8 mouse cellular contexts compared by ENCODE assay signal in the genomic region with DNA sequence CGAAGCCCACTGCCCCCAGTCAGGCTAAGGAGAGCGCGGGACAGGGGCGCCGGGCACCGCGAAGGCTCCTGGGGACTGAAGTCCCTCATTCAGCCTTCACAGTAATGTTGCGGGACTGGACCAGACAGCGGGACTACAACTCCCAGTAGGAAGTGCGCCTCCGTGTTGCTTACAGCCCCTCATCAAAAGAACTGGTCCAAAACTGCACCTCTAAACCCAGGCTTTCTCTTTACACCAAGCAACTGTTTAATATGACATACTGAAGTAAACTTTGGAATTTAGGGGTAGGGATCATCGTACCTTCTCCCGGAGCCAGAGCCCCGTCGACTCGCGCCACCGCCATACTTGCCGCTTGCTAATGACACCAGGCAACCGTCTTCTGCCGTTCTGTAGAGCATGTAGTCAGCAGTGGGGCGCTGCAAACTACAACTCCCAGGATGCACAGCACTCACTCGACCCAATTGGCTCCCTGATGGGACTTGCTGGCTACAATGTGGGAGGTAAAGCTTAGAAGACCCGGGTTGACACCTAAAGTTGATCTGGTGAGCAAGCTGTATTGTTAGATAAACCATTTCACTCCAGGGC. TPM values are rescaled to one million over a fixed set of nuclear protein-coding genes. Genes with fewer than 3 reads are reported as not detected.
A peak's percentile ranks its signal among the peaks of the same experiment; 100 is the strongest.
DNase-seq lines count a peak whose midpoint lies in the region; ATAC-seq and TF ChIP-seq lines count a peak whose summit lies in the region.

A gene (minus strand): TSS at position 403 of the 585 bp plus-strand sequence.

- peak; percentile 28; the same call in 1 of the 2 replicates for TF ChIP-seq CTCF in liver, embryonic 14.5 days (IDR thresholded peaks at IDR 0.05; ENCODE audit: low read depth)
- no peak; the same call in 1 of the 2 replicates for TF ChIP-seq CTCF in stomach, postnatal 0 days (IDR thresholded peaks at IDR 0.05; ENCODE audit: low read depth)

- under 1% methylated on average over 24 of the region's 24 CpGs for WGBS in heart, embryonic 15.5 days
- WGBS in liver, embryonic 14.5 days (ENCODE audit: insufficient replicate concordance), result under 1% methylated on average over 24 of the region's 24 CpGs
- under 1% methylated on average over 24 of the region's 24 CpGs for WGBS in neural tube, embryonic 11.5 days
- under 1% methylated on average over 24 of the region's 24 CpGs for WGBS in stomach, postnatal 0 days

- H3K9ac ChIP-seq in heart, embryonic 15.5 days, result peak within 1 kb of the TSS; percentile 63
- peak within 1 kb of the TSS; percentile 81 for H3K9ac ChIP-seq in liver, embryonic 14.5 days (replicated peaks)
- peak within 1 kb of the TSS; percentile 82 for H3K9ac ChIP-seq in neural tube, embryonic 11.5 days (ENCODE audit: low read length)
- peak within 1 kb of the TSS; percentile 56 for H3K9ac ChIP-seq in stomach, postnatal 0 days (ENCODE audit: low read length)

- TF ChIP-seq EP300 in liver, embryonic 14.5 days (IDR thresholded peaks at IDR 0.05; ENCODE audit: low read depth), result no peak
- no peak for TF ChIP-seq EP300 in stomach, postnatal 0 days (optimal IDR thresholded peaks at IDR 0.05)

- peak within 1 kb of the TSS; percentile 77 for H3K4me2 ChIP-seq in heart, embryonic 15.5 days
- peak within 1 kb of the TSS; percentile 76 for H3K4me2 ChIP-seq in liver, embryonic 14.5 days (ENCODE audit: low read depth)
- peak within 1 kb of the TSS; percentile 76 for H3K4me2 ChIP-seq in neural tube, embryonic 11.5 days (ENCODE audit: low read depth)
- peak within 1 kb of the TSS; percentile 93 for H3K4me2 ChIP-seq in stomach, postnatal 0 days (replicated peaks; ENCODE audit: low read depth)

- no peaks in the 10 kb centered on the region for H3K27me3 ChIP-seq in heart, embryonic 15.5 days
- no peaks in the 10 kb centered on the region for H3K27me3 ChIP-seq in liver, embryonic 14.5 days (ENCODE audit: control insufficient read depth, insufficient read depth, low read length)
- no peaks in the 10 kb centered on the region for H3K27me3 ChIP-seq in neural tube, embryonic 11.5 days (ENCODE audit: control insufficient read depth, insufficient read depth, low read length)
- no peaks in the 10 kb centered on the region for H3K27me3 ChIP-seq in stomach, postnatal 0 days (ENCODE audit: control insufficient read depth, insufficient read depth, low read length)

- peak within 1 kb of the TSS; percentile 68 for H3K27ac ChIP-seq in heart, embryonic 15.5 days
- peak within 1 kb of the TSS; percentile 33 for H3K27ac ChIP-seq in liver, embryonic 14.5 days
- H3K27ac ChIP-seq in neural tube, embryonic 11.5 days (ENCODE audit: low read depth, low read length), result peak within 1 kb of the TSS; percentile 76
- peak within 1 kb of the TSS; percentile 49; the same call in 1 of the 2 replicates for H3K27ac ChIP-seq in stomach, postnatal 0 days (replicated peaks)

- peak; percentile 86 for DNase-seq in c-Kit-negative CD71-positive TER-119-positive erythroid progenitor cells, embryonic 14.5 days (ENCODE audit: low read depth, low spot score)
- peak; percentile 88 for DNase-seq in fibroblast of lung, adult 2 months (ENCODE audit: low read depth)
- DNase-seq in kidney, postnatal 25 days, result peak; percentile 90 to 96
- peak; percentile 87 to 89 (median 87) for DNase-seq in liver, embryonic 14.5 days (ENCODE audit: low read depth in 3 of 3, low spot score in 3 of 3)
- peak; percentile 90 for DNase-seq in neural tube, embryonic 11.5 days (ENCODE audit: low spot score)
- DNase-seq in stomach, postnatal 0 days (ENCODE audit: low spot score), result peak; percentile 88

- no peaks in the 10 kb centered on the region for H3K9me3 ChIP-seq in heart, embryonic 15.5 days (replicated peaks)
- H3K9me3 ChIP-seq in liver, embryonic 14.5 days (ENCODE audit: control insufficient read depth, low read length), result no peaks in the 10 kb centered on the region
- H3K9me3 ChIP-seq in neural tube, embryonic 11.5 days (ENCODE audit: control insufficient read depth, low read length), result no peaks in the 10 kb centered on the region
- H3K9me3 ChIP-seq in stomach, postnatal 0 days (ENCODE audit: control insufficient read depth, low read length), result no peaks in the 10 kb centered on the region

- H3K4me1 ChIP-seq in heart, embryonic 15.5 days (replicated peaks), result no peaks in the 10 kb centered on the region
- no peaks in the 10 kb centered on the region; a peak in 1 of 4 replicates for H3K4me1 ChIP-seq in liver, embryonic 14.5 days (replicated peaks; ENCODE audit: control insufficient read depth in 2 of 2, insufficient read depth in 2 of 2, low read length in 1 of 2)
- no peaks in the 10 kb centered on the region for H3K4me1 ChIP-seq in neural tube, embryonic 11.5 days (ENCODE audit: control insufficient read depth, insufficient read depth, low read length)
- no peaks in the 10 kb centered on the region for H3K4me1 ChIP-seq in stomach, postnatal 0 days (replicated peaks; ENCODE audit: control insufficient read depth, insufficient read depth)

- ATAC-seq in CD4-positive, CD25-positive, alpha-beta regulatory T cell, adult 4 months, result peak; percentile 95
- ATAC-seq in heart, embryonic 15.5 days (replicated peaks; ENCODE audit: insufficient number of reproducible peaks, insufficient read depth, low FRiP score, low read depth), result peak; percentile 99
- ATAC-seq in liver, embryonic 14.5 days (ENCODE audit: insufficient read depth), result peak; percentile 99
- peak; percentile 99 for ATAC-seq in neural tube, embryonic 11.5 days (ENCODE audit: insufficient read depth, low FRiP score, low TSS enrichment)
- peak; percentile 99 for ATAC-seq in stomach, postnatal 0 days (ENCODE audit: low FRiP score, low TSS enrichment)

- peak within 1 kb of the TSS; percentile 79 for H3K4me3 ChIP-seq in heart, embryonic 15.5 days
- peak within 1 kb of the TSS; percentile 77 to 93 for H3K4me3 ChIP-seq in liver, embryonic 14.5 days (ENCODE audit: insufficient read depth in 1 of 2, low read depth in 2 of 2, low read length in 2 of 2)
- peak within 1 kb of the TSS; percentile 72 for H3K4me3 ChIP-seq in neural tube, embryonic 11.5 days (ENCODE audit: low read depth, low read length)
- peak within 1 kb of the TSS; percentile 72 for H3K4me3 ChIP-seq in stomach, postnatal 0 days (ENCODE audit: low read depth, low read length)

- H3K36me3 ChIP-seq in heart, embryonic 15.5 days, result no peaks in the 10 kb centered on the region
- H3K36me3 ChIP-seq in liver, embryonic 14.5 days (replicated peaks; ENCODE audit: control insufficient read depth, insufficient read depth, low read depth), result no peaks in the 10 kb centered on the region
- no peaks in the 10 kb centered on the region; the same call in 1 of the 2 replicates for H3K36me3 ChIP-seq in neural tube, embryonic 11.5 days (ENCODE audit: control insufficient read depth, insufficient read depth, low read length)
- no peaks in the 10 kb centered on the region for H3K36me3 ChIP-seq in stomach, postnatal 0 days (ENCODE audit: control insufficient read depth, insufficient read depth, low read length)

RNA-seq across cellular contexts. Expression of the gene that starts here (rescaled TPM):
- polyA plus RNA-seq in CD4-positive, CD25-positive, alpha-beta regulatory T cell, adult 4 months (2017; shearing (Covaris generic)), result 10 to 100 TPM; 24.5 to 30.9 TPM
- 7.4 and 8.1 TPM in 2 replicates for polyA plus RNA-seq in heart, embryonic 15.5 days (2015; fragmentation: Nextera tagmentation; extraction: Ambion mirVana)
- polyA plus RNA-seq in liver, embryonic 14.5 days (2012; rRNA removed), result 1.5 and 2.0 TPM in 2 replicates
- 3.9 and 5.4 TPM in 2 replicates for polyA plus RNA-seq in liver, embryonic 14.5 days (2014; fragmentation: Nextera tagmentation; extraction: Ambion mirVana)
- 16.5 and 19.6 TPM in 2 replicates for polyA plus RNA-seq in neural tube, embryonic 11.5 days (2014; fragmentation: Nextera tagmentation; extraction: Ambion mirVana)
- polyA plus RNA-seq in stomach, postnatal 0 days (2015; fragmentation: Nextera tagmentation; extraction: Ambion mirVana), result 1.9 and 2.6 TPM in 2 replicates

Comparison
In these comparisons a context has a peak if more than half of its experiments do, and no peak if none do; other contexts are left out.
1. Peak in every context shown above with its lines: DNase-seq, ATAC-seq, H3K4me3 ChIP-seq and H3K27ac ChIP-seq.